Mouse (Mus musculus): ENCODE results near the gene Pvr. TPM values are rescaled to one million over a fixed set of nuclear protein-coding genes. Genes with fewer than 3 reads are reported as not detected.
"Not testable (repeated sequence)": the region's sequence is repeated elsewhere in the genome, so short reads cannot be mapped to it uniquely, and the experiment has no call there.

The Pvr gene
- polyA plus RNA-seq, 1 experiment from 2014 or later, result 5.3 TPM

DNA sequence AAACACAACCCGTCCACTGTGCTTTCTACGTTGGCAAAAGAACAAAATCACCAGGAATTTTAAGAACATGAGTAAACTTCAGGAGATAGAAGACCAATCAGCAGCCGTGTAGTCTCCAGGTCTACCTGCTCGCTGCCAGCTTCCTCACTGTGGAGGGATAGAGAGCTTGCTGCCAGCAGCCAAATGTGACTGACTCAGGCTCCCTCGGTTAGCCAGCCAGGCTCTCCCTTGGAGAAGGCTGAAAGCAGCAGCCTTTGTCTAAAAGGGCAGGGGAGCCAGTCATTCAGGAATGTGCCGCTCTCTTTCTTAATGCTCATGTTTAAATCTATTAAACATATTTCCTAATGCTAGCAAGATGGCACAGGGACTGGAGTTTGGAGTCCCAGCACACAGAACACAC is 9.5 kb upstream of the Pvr start:
- not testable (repeated sequence) for ATAC-seq; H3K9me3 ChIP-seq; H3K4me2 ChIP-seq (replicated peaks); H3K4me3 ChIP-seq (replicated peaks); H3K27me3 ChIP-seq; H3K9ac ChIP-seq (replicated peaks); H3K27ac ChIP-seq; H3K36me3 ChIP-seq; H3K4me1 ChIP-seq (replicated peaks)
- 80% methylated on average over 6 of the region's 6 CpGs for WGBS

DNA sequence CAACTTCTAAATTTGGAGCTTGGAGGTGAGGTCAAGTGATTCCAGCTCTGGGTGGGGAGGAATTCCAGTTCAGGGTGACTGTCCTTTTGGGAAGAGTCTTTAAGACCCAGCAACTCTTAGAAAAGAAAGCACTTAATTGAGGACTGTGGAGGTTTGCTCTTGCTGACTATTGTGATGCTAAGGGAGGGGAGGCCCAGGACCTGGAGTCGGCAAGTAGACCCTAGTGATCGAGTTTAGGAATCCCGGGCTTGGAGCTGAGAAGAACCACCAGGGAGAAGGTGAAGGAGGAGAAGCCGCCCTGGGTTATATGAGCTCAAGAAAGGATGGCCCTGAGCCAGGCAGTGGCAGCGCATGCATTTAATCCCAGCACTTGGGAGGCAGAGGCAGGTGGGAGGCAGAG is 7.5 kb upstream of the Pvr start:
- 63% methylated on average over 5 of the region's 5 CpGs for WGBS
- Histone ChIP-seq H3K36me3 (no peaks in the 10 kb centered on the region), H3K9ac (replicated peaks) (no peak overlapping the region), H3K4me1 (replicated peaks) (peaks cover 5% of the 10 kb centered on the region), H3K4me2 (replicated peaks) (no peak overlapping the region), H3K9me3 (no peaks in the 10 kb centered on the region), H3K27ac (no peak overlapping the region), H3K4me3 (replicated peaks) (no peak overlapping the region), H3K27me3 (no peaks in the 10 kb centered on the region; the same call in 1 of the 2 replicates)
- no peak for ATAC-seq

DNA sequence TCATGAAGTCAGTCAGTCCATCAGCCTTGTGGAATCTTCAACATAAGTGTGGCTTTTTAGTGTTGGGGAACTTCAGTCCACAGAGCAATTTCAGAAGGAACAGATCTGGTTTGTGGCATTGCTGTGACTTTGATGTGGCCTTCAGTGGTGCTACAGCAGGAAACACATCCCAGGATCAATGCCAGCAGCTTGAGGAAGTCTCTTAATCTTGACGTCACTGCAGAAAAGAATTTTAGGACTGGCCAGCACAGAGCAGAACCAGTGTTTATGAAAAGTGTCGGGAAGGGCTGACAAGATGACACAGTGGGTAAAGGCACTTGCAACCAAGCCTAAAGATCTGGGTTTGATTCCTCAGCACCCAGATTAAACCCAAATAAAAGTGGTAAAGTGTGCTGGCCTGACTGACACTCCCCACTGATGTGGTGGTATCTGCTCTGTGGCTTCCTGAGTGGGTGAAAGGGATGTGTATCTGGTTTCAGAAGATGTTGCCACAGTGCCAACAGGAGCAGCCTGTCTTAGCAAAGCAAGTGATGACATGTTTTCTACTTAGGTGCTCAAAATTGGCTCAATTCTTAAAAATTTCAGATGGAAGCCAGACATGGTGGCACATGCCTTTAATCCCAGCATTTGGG is 6.0 kb upstream of the Pvr start:
- H3K27ac ChIP-seq, result no peak overlapping the region
- no peaks in the 10 kb centered on the region for H3K9me3 ChIP-seq
- no peak overlapping the region for H3K4me2 ChIP-seq (replicated peaks)
- H3K4me1 ChIP-seq (replicated peaks), result 0 out of 2 replicates have a peak, but pooled peaks cover 2% of the 10 kb centered on the region
- H3K36me3 ChIP-seq, result no peaks in the 10 kb centered on the region
- no peaks in the 10 kb centered on the region for H3K27me3 ChIP-seq
- no peak overlapping the region for H3K9ac ChIP-seq (replicated peaks)
- ATAC-seq, result no peak
- WGBS, result 89% methylated on average over 2 of the region's 2 CpGs
- no peak overlapping the region for H3K4me3 ChIP-seq (replicated peaks)

DNA sequence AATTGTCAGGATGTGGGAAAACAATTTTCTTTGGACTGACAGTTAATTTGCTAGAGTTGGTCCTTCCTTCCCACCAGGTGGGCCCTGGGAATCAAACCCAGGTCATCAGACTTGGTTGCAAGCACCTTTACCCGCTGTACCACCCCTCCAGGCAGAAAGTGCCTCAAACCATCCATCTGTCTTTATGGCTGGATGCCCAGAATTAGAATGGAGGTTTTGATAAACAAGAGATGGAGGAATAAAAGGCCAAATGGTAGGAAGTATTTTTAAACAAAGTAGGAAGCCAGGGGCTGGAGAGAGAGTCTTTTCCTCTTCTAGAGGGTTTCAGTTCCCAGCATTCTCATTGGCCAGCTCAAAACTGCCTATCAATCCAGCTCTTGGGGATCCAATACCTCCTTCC is 4.4 kb upstream of the Pvr start:
- no peak for ATAC-seq
- WGBS, result 76% methylated on average over 1 of the region's 1 CpGs
- H3K27ac ChIP-seq, result no peak overlapping the region
- no peaks in the 10 kb centered on the region for H3K9me3 ChIP-seq
- 0 out of 2 replicates have a peak, but pooled peaks cover 2% of the 10 kb centered on the region for H3K4me1 ChIP-seq (replicated peaks)
- H3K36me3 ChIP-seq, result no peaks in the 10 kb centered on the region
- no peak overlapping the region for H3K9ac ChIP-seq (replicated peaks)
- H3K4me3 ChIP-seq (replicated peaks), result no peak overlapping the region
- no peak overlapping the region for H3K4me2 ChIP-seq (replicated peaks)
- H3K27me3 ChIP-seq, result no peaks in the 10 kb centered on the region

DNA sequence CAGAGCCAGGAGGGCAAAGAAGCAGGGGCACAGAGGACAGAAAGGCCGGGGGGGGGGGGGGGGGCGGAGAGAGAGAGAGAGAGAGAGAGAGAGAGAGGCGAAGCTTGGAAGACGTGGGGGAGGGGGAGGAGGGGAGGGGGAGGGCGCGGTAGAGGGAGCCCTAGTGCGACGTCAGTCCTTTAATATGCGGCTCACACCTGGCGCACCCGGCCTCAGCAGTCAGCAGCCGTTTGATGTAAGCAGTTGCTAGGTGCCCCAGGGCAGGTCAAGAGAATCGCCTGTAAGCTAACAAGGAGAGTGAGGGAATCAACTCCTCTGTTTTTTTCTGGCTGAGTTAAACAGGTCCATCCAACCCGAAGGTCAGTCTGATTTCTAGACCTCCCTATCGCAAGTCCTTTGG is 2.8 kb upstream of the Pvr start:
- no peak for ATAC-seq
- Histone ChIP-seq H3K4me2 (replicated peaks) (0 out of 2 replicates have a peak overlapping the region, but pooled peaks have one; percentile 20), H3K36me3 (no peaks in the 10 kb centered on the region), H3K27me3 (no peaks in the 10 kb centered on the region), H3K27ac (no peak overlapping the region), H3K9ac (replicated peaks) (no peak overlapping the region; the same call in 1 of the 2 replicates), H3K9me3 (no peaks in the 10 kb centered on the region), H3K4me3 (replicated peaks) (no peak overlapping the region), H3K4me1 (replicated peaks) (0 out of 2 replicates have a peak, but pooled peaks cover 2% of the 10 kb centered on the region)
- 12% methylated on average over 11 of the region's 15 CpGs for WGBS

DNA sequence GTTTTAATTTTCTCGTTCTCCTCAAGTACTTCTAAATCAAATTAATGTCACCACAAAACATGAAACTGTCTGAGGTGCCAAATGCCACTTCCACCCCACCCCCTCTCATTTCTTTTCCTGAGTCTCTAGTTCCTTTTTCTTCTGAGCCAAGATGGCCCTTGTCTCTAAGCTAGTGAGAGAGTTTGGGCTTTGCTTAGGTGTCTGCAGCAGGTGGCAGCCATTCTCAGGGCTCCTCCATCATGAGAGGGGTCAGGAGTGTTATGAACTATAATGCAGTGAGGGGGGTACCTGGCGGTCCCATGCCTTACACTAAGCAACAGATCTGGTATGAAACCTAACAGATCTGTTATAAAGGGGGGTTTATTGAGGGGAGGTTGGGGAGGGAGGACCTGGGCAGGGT is 2.4 kb upstream of the Pvr start:
- Histone ChIP-seq H3K27me3 (no peaks in the 10 kb centered on the region), H3K27ac (no peak overlapping the region), H3K36me3 (no peaks in the 10 kb centered on the region), H3K9me3 (no peaks in the 10 kb centered on the region), H3K4me3 (replicated peaks) (no peak overlapping the region), H3K9ac (replicated peaks) (no peak overlapping the region), H3K4me2 (replicated peaks) (0 out of 2 replicates have a peak overlapping the region, but pooled peaks have one; percentile 20), H3K4me1 (replicated peaks) (0 out of 2 replicates have a peak, but pooled peaks cover 2% of the 10 kb centered on the region)
- 58% methylated on average over 2 of the region's 2 CpGs for WGBS
- ATAC-seq, result no peak

DNA sequence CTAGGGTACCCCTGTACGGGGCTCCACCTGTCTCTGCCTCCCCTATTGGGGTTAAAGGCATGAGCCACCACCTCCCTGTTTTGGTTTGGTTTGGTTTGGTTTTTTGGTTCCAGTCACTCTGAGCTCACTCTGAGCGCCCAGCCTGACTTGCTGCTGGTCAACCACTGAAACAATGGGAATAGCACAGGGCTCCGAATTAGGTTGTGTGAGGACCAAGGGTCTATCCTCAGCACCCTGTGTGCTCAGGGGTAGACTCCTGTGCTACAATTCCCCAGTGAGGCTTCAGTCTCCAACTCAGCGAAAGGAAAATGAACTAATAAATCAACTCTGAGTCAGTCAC is 824 bp downstream of the Pvr start:
- Histone ChIP-seq H3K27ac (peak overlapping the region; percentile 82; the same call in 1 of the 2 replicates), H3K4me2 (replicated peaks) (peak overlapping the region; percentile 68), H3K4me3 (replicated peaks) (peak overlapping the region; percentile 61), H3K9me3 (no peaks in the 10 kb centered on the region), H3K4me1 (replicated peaks) (0 out of 2 replicates have a peak, but pooled peaks cover 2% of the 10 kb centered on the region), H3K36me3 (peaks cover 11% of the 10 kb centered on the region), H3K27me3 (no peaks in the 10 kb centered on the region), H3K9ac (replicated peaks) (peak overlapping the region; percentile 71; the same call in 1 of the 2 replicates)
- 36% methylated on average over 4 of the region's 4 CpGs for WGBS
- ATAC-seq, result peak; percentile 51

DNA sequence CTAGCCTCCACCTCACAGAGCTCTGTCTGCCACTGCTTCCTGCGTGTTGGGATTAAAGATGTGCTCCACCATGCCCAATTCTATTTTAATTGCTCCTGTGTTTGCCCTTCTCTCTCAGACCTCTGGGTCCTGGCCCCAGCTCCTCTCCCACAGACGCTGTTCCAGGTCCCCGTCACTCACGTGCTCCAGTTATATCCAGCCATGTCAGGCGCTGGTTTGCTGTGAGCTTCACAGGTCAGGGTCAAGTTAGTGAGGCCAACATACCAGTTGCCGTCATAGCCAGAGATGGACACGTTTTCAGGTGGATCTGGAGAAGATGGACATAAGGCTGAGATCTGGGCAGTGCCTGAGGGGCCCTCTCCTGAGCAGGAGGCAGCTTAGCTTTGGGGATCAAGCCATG is 6.4 kb downstream of the Pvr start:
- no peak overlapping the region for H3K9ac ChIP-seq (replicated peaks)
- H3K4me3 ChIP-seq (replicated peaks), result no peak overlapping the region
- 95% methylated on average over 7 of the region's 7 CpGs for WGBS
- H3K27me3 ChIP-seq, result no peaks in the 10 kb centered on the region
- H3K4me2 ChIP-seq (replicated peaks), result no peak overlapping the region
- no peaks in the 10 kb centered on the region for H3K4me1 ChIP-seq (replicated peaks)
- H3K9me3 ChIP-seq, result no peaks in the 10 kb centered on the region
- no peak overlapping the region for H3K27ac ChIP-seq
- peaks cover 17% of the 10 kb centered on the region for H3K36me3 ChIP-seq
- ATAC-seq, result no peak

DNA sequence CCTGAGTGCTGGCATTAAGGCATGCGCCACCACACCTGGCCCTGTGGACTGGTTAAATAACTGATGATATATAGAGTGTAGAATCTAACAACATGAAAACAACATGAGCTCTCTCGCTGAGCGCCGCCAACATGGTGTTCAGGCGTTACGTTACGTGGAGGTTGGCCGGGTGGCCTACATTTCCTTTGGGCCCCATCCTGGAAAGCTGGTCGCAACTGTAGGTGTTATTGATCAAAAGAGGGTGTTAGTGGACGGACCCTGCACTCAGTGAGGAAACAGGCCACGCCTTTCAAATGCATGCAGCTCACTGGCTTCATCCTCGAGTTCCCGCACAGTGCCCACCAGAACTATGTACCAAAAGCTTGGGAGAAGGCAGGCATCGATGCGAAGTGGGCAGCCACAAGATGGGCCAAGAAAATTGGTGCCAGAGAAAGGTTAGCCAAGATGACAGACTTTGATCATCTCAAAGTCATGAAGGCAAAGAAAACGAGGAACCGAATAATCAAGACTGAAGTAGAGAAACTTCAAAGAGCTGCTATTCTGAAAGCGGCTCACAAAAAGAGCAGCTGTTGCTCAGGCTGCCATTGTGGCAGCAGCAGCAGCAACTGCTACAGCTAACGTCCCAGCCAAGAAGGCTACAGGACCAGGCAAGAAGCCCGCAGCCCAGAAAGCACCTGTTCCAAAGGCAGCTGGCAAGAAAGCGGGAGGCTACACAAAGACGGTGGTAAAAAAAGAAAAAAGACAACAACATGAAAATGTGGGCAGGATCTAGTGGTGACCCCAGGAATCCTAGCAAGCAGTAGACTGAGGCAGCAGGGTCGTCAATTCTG is 9.1 kb downstream of the Pvr start:
- H3K9ac ChIP-seq (replicated peaks), result no peak overlapping the region; the same call in 1 of the 2 replicates
- WGBS, result 84% methylated on average over 23 of the region's 23 CpGs
- H3K27ac ChIP-seq, result no peak overlapping the region
- H3K36me3 ChIP-seq, result peaks cover 22% of the 10 kb centered on the region
- no peaks in the 10 kb centered on the region for H3K4me1 ChIP-seq (replicated peaks)
- H3K4me2 ChIP-seq (replicated peaks), result no peak overlapping the region
- no peak for ATAC-seq
- no peaks in the 10 kb centered on the region for H3K9me3 ChIP-seq
- H3K4me3 ChIP-seq (replicated peaks), result no peak overlapping the region
- H3K27me3 ChIP-seq, result no peaks in the 10 kb centered on the region

DNA sequence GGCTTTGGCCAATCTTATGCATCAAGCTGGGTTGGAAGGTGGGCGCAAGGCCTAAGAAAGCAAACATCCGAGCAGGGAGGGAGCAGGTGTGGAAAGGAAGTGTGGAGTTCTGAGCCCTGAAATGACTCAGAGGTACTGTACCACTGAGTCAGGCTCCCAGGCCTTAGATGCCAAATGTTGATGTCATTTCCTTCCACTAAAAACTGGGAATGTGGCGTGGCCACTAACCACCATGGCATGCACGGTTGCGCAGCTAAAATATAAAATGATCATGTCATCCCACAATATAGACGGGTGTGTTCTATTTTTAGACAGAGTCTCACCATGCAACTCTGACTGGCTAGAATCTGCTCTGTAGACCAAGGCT is 9.7 kb downstream of the Pvr start:
- 0 out of 2 replicates have a peak, but pooled peaks have one; percentile 8 for ATAC-seq
- H3K4me2 ChIP-seq (replicated peaks), result no peak overlapping the region
- no peak overlapping the region for H3K4me3 ChIP-seq (replicated peaks)
- H3K27ac ChIP-seq, result no peak overlapping the region
- H3K27me3 ChIP-seq, result no peaks in the 10 kb centered on the region
- H3K9ac ChIP-seq (replicated peaks), result no peak overlapping the region
- no peaks in the 10 kb centered on the region for H3K9me3 ChIP-seq
- H3K36me3 ChIP-seq, result peaks cover 22% of the 10 kb centered on the region
- no peaks in the 10 kb centered on the region for H3K4me1 ChIP-seq (replicated peaks)
- WGBS, result 87% methylated on average over 6 of the region's 6 CpGs

DNA sequence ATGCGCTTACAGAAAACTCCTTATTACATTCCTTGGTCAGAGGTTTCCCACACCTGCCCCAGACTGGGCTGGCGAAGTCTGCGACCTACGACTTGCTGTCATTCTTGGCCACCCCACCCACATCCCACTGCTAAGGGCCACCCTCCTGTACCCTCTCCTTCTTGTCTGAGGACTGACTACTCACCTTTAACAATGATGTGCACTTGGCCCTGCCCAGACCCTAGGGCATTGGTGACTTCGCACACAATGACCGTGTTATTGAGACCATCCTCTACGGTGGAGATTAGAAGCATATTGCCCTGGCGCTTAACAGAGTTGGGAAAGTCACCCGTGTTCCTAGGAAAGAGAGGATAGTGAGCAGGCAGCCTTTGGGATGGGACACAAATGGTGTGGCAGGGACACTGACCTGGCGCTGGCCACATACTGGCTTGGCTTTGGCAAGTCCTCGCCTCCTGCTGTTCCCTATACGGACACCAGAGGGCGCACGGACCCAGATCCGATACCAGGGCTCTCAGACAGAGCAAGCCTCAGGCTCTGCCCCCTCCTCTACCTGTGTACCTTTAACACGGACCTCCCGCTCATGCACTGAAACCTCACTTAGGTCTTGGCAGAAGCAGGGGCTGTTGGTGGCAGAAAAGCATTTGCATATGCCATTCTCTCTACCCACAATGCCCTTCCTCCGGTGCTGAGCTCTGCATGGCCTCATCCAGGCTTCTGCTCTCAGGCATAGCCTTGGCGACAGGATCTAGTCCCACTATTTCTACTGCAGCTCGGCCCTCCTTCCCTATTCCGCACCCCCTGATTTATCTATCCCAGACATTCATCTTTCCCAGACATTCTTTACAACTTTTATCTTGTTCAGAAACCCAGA is 10.3 kb downstream of the Pvr start:
- peak; percentile 84 for ATAC-seq
- 53% methylated on average over 21 of the region's 21 CpGs for WGBS
- no peaks in the 10 kb centered on the region for H3K4me1 ChIP-seq (replicated peaks)

DNA sequence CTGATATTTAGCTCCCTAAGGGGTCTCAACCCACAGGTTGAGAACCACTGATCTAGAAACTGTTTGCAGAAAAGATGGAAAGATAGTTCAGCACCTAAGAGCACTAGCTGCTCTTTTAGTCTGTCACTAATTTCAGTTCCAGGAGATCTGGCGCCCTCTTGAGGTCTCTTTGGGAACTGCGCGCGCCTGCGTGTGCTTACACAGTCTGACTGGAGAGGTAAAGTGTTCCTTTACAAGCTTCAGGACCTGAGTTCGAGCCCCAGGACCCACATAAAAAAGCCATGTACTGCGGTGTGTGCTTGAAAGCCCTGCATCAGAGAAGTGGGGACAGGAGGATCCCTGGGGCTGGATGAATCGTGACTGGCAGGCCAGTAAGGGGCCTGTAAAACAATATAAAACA is 31.1 kb downstream of the Pvr start:
- Histone ChIP-seq H3K4me3 (replicated peaks) (no peak overlapping the region), H3K9ac (replicated peaks) (no peak overlapping the region), H3K4me2 (replicated peaks) (no peak overlapping the region), H3K9me3 (no peaks in the 10 kb centered on the region), H3K27me3 (no peaks in the 10 kb centered on the region), H3K36me3 (no peaks in the 10 kb centered on the region), H3K27ac (no peak overlapping the region), H3K4me1 (replicated peaks) (no peaks in the 10 kb centered on the region)
- 55% methylated on average over 8 of the region's 8 CpGs for WGBS
- no peak for ATAC-seq

More for the DNA sequence above, 10.3 kb downstream of the Pvr start:
- Histone ChIP-seq H3K27me3 (no peaks in the 10 kb centered on the region), H3K9me3 (peaks cover under 1% of the 10 kb centered on the region; the same call in 1 of the 2 replicates), H3K36me3 (peaks cover 21% of the 10 kb centered on the region), H3K9ac (replicated peaks) (no peak overlapping the region), H3K27ac (no peak overlapping the region), H3K4me2 (replicated peaks) (no peak overlapping the region), H3K4me3 (replicated peaks) (no peak overlapping the region)

Measured in midbrain, embryonic 13.5 days (tissue).